Mouse (Mus musculus) testis, postnatal 14 days (tissue): ENCODE measurements around the gene AU021092.
A peak's percentile ranks its signal among the peaks of the same experiment; 100 is the strongest.

Experiments
- DNase-seq: peaks from one replicate; pipeline ENCODE4 v3.0.0; 2021; ENCODE audit warnings: low spot score

The AU021092 gene

DNA sequence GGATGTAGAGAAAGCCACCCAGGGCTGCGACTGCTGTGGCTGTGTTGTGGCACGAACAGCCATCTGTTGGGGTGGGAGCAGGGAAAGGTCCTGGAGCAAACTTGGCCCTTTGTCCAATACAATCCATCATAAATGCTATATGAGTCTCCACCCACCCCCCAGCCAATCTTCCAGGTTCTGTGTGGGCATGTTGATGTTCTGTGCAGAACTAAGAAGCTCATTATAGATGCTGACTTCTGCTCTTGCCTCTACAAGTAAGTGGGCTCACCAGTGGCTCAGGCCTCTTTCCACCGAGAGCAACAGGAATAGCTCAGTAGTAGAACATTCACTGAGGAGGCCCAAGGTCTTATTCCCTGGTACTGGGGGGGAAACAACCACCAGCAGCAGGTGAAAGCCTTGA is 9.9 kb downstream of the AU021092 start:
- no peak for DNase-seq

DNA sequence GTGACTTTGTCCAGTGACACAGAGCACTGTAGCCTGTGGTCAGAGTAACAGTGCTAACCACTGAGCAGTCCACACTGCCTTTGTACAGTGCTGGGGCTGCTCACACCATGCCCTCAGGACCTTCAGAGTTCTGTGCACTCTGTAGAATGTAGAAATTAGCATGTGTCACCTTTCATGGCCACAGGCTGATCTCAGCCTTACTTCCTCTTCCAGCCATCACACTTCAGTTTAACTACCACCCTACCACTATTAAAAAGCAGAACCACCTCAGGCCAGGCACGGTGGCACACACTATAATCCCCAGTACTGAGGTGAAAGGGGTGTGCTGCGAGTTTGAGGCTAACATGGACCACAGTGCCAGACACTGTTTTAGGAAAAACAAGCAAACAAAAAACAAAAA is 11.7 kb downstream of the AU021092 start:
- DNase-seq = no peak

DNA sequence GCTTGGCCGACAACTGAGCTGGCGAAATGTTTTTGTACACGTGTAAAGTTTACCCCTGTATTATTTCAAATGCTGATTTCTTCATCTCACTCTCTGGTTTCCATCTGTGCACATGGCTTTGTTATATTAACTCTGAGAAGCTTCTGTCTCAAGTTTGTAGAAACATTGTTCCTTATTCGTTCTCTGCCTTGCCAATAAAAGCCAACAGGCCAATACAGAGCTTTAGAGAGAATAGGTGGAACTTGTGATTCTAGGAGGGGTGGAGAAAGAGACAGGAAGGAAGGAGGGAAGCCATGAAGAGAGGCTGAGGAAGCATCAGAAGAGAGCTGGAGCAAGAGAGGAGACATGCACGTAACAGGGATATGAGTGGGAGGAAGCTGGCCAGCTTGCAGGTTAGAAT is 16.0 kb downstream of the AU021092 start:
- DNase-seq = no peak

DNA sequence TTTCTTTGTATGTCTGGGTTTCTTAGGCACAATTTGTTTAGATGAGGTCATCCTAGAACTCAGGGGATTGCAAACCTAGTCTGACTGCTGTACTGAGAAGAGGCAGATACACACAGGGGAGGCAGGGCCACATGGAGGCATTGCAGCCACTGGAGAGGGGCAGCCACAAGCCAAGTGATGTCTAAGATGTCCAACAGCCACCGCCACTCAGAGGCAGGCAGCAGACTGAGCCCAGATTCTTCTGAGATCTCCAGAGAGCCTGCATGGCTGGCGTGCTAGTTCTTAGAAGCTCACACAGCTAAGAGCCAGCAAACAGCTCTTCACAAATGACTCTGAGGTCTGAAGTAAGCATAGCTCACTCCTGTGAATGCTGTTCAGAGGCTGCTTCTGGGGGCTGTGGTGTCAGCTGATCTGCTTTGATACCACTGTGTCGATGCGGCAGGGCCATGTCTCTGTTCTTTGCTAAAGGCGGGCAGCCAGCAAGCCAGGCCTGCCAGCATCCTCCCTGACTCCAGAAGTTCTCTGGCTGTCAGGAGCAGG is 16.6 kb downstream of the AU021092 start:
- DNase-seq = no peak

GRCm38 (mm10) chr16:5203668-5204433 is 18.2 kb downstream of the AU021092 start, which contains the start of gene Nagpa:
Gene Nagpa (minus strand): TSS chr16:5204012.
- DNase-seq = peak; percentile 83

GRCm38 (mm10) chr16:5203200-5203599 is 18.9 kb downstream of the AU021092 start:
- peak; percentile 30 for DNase-seq

DNA sequence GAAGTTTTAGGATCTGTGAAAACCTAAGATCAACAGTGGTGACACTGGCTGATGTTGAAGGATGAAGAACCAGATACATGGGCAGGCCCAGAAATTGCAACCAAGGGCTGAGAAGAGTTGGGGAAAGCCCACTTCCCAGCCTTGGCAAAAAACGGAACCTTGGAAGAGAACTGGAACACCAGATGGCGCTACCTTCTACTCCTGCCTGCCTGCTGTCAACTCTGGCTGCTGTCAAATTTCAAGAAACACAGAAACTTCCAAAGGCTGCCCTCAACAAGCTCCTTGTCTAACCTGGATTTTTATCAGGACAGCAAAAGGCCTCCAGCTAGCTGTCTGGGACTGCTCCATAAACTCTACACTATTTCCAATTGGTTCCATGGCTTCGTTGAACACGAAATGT is 19.4 kb downstream of the AU021092 start:
- no peak for DNase-seq

DNA sequence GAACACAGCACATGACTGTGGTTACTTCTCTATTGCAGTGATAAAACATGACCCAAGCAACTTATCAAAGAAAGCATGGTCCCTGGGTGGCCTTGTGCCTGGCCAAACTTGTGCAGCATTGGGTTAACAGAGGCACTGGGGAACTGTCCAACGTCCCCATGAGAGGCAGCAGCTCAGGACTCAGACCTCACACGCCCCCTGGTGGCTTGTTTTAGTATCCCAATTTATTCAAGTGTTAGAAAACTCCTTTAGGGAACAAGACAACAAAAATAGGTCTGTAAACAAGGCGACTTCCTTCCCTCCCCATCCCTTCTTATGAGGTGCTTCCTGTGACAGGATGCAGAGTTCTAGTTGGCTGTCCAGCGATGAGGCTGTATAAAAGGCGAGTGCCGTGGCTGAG is 27.0 kb downstream of the AU021092 start:
- DNase-seq = peak; percentile 27

DNA sequence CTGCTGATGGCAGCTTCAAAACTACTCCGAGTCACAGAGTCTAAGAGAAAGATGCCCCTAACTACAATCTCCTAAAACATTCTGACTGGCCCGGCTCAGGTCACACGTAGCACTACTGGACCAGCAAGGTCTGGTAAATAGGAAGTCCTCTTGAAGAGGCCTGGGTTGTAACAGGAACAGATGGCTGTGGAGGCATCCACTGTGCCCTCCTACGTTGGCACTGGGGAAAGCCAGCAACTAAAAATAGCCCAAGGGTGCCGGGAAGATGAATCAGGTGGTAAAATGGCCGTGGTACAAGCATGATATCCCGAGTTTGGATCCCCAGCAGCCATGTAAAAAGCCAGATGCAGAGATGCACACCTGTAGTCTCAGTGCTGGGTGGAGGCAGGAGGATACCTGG is 35.9 kb downstream of the AU021092 start:
- no peak for DNase-seq

GRCm38 (mm10) chr16:5185691-5186090 is 36.4 kb downstream of the AU021092 start:
- DNase-seq = no peak

DNA sequence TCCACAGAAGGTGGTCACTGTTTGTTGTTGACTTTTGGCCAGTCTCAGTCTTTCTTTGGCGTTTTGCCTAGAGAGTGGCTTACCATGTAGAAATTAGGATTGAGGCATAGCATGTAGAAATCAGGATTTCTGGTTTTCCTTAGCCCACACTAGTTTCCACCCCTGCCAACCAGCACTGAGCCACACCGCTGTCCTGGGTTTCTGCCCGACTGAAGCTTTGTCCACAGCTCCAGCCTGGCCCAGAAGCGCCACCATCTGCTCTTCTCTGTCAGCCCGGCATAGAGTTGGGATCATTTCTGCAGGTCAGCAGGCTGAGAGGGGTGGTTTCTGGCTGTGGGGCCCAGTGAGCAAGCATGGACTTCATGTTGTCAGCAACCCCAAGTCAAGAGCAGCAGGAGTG is 37.1 kb downstream of the AU021092 start:
- DNase-seq = no peak

DNA sequence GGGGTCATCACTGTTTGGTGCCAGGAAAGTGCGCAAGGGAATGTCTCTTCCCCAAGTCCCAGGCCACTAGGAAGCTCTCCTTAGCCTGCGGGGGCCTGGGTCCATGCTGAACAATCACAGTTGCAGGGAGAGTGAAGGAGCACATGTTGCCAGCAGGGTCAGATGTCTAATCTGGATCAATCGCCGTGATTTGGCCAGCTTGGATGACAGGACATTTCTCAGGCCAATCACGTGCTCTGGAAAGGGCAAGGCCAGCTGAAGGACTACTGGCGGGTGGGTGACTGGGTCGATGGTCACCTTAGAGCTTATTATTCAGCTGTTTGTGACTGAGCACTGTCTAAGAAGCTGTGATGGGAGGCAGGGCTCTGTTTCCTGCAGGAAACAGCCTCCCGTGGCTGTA is 38.0 kb downstream of the AU021092 start:
- DNase-seq = no peak

DNA sequence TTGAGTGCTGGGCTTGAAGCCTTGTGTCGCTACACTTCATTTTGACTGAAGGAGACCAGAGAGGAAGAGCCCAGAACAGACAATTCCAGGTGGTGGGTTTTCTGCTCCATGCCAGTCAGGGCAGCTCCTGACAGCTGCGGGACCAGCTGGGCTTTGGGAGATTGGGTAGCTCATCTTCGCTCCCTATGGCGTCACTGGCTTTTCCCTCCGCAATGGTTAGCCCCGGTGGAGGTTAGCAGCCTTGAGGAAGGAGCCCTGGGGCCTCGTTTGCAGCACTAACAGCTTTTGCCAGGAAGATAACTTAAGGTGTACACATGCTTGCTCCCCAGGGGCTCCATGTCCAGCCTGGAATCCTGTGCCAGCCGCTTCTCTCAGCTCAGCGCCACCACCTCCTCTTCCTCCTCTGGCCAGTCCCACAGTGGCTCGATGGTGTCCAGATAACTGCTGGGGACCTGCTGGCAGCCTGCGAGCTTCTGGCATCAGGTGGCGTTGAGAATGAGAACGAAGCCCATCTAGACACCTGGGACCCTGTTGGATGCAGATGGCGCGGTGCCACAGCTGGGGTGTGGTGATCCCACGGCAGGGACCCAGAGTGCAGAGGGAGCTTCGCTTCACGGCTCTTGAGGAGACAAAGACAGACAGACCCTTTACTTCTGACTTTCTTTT is 38.7 kb downstream of the AU021092 start:
- no peak for DNase-seq

- DNase-seq = no peak
These were observed 49.5 kb downstream of the AU021092 start for GRCm38 (mm10) chr16:5172636-5173035.

DNA sequence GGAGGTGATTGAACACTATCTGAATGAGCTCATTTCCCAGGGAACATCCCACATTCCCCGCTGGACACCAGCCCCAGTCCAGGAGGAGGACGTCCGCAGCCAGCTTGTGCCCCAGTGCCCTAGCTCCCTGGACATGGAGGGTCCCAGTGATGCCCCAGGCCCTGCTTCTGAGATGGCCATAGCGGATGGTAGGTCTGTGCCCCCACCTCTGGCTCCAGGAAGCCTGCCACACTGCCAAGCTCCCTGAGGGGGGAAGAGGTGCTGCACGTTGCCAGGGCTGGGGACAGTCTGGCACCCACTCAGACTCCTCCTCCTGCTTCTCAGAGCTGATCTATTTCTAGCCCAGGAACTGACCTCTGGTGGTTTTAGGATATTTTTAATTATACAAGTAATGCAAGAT is 53.3 kb downstream of the AU021092 start:
- DNase-seq = no peak

GRCm38 (mm10) chr16:5168038-5168437 is 54.1 kb downstream of the AU021092 start:
- DNase-seq = no peak

- no peak for DNase-seq
These were observed 57.8 kb downstream of the AU021092 start for GRCm38 (mm10) chr16:5164327-5164726.
